Mouse (Mus musculus) gonadal fat pad, adult 2 months (tissue): ENCODE measurements around the gene Khdrbs1. TPM values are rescaled to one million over a fixed set of nuclear protein-coding genes. Genes with fewer than 3 reads are reported as not detected.
"Not testable (repeated sequence)": the region's sequence is repeated elsewhere in the genome, so short reads cannot be mapped to it uniquely, and the experiment has no call there.

Experiments
- DNase-seq: peaks from one replicate; pipeline ENCODE4 v3.0.0-alpha.2; 2012; ENCODE audit warnings: low read depth
- polyA plus RNA-seq: library from polyadenylated mRNA; depleted of rRNA; stranded (reverse); fragments of >200 nt; gene quantifications from 2 replicates; pipeline ENCODE4 v1.2.3, GENCODE M21; 2012

Khdrbs1 gene
- polyA plus RNA-seq, 1 experiment, result 10.5 TPM

- no peak for DNase-seq
Observed at GRCm38 (mm10) chr4:129743494-129743893, 1.4 kb upstream of the Khdrbs1 start.

GRCm38 (mm10) chr4:129743010-129743390 lies 897 bp upstream of the Khdrbs1 start:
- no peak for DNase-seq

- no peak for DNase-seq
Observed at GRCm38 (mm10) chr4:129741974-129742231, 200 bp downstream of the Khdrbs1 start.

- no peak for DNase-seq
Observed at GRCm38 (mm10) chr4:129741251-129741973, 691 bp downstream of the Khdrbs1 start.

GRCm38 (mm10) chr4:129739111-129739645 lies 2.9 kb downstream of the Khdrbs1 start:
- no peak for DNase-seq

- DNase-seq, result peak; percentile 85
Observed at GRCm38 (mm10) chr4:129736173-129736572, 5.9 kb downstream of the Khdrbs1 start.

GRCm38 (mm10) chr4:129735485-129735884 lies 6.6 kb downstream of the Khdrbs1 start:
- not testable (repeated sequence) for DNase-seq

GRCm38 (mm10) chr4:129731423-129731822 lies 10.7 kb downstream of the Khdrbs1 start:
- DNase-seq, result no peak

- DNase-seq, result no peak
Observed at GRCm38 (mm10) chr4:129716310-129716709, 25.8 kb downstream of the Khdrbs1 start.

GRCm38 (mm10) chr4:129709486-129710129 lies 32.5 kb downstream of the Khdrbs1 start:
- DNase-seq, result no peak

GRCm38 (mm10) chr4:129706750-129707149 lies 35.4 kb downstream of the Khdrbs1 start:
- DNase-seq, result no peak

GRCm38 (mm10) chr4:129702454-129702853 lies 39.6 kb downstream of the Khdrbs1 start:
- no peak for DNase-seq

GRCm38 (mm10) chr4:129701503-129702377 lies 40.4 kb downstream of the Khdrbs1 start:
- DNase-seq, result no peak

GRCm38 (mm10) chr4:129700661-129701060 lies 41.4 kb downstream of the Khdrbs1 start:
- not testable (repeated sequence) for DNase-seq

GRCm38 (mm10) chr4:129700216-129700615 lies 41.9 kb downstream of the Khdrbs1 start:
- no peak for DNase-seq

GRCm38 (mm10) chr4:129697191-129697590 lies 44.9 kb downstream of the Khdrbs1 start:
- no peak for DNase-seq

GRCm38 (mm10) chr4:129696158-129696985 lies 45.7 kb downstream of the Khdrbs1 start, which contains the start of gene Tmem39b:
Gene Tmem39b, minus strand, starts transcription at chr4:129696838.
- no peak for DNase-seq

GRCm38 (mm10) chr4:129695815-129696157 lies 46.3 kb downstream of the Khdrbs1 start:
- DNase-seq, result no peak

GRCm38 (mm10) chr4:129684531-129684930 lies 57.6 kb downstream of the Khdrbs1 start:
- no peak for DNase-seq

- DNase-seq, result no peak
Observed at GRCm38 (mm10) chr4:129683901-129684493, 58.1 kb downstream of the Khdrbs1 start.

GRCm38 (mm10) chr4:129681837-129682236 lies 60.3 kb downstream of the Khdrbs1 start:
- DNase-seq, result no peak
